Mouse (Mus musculus): ENCODE measurements around the gene Hoxb4. TPM values are rescaled to one million over a fixed set of nuclear protein-coding genes. Genes with fewer than 3 reads are reported as not detected.

The Hoxb4 gene
- total RNA-seq, 2 experiments from 2014 or later = 0.16 to 0.31 TPM

GRCm38 (mm10) chr11:96348141-96348928, 30.3 kb downstream of the Hoxb4 start:
- no peak for DNase-seq (ENCODE audit: low spot score)

GRCm38 (mm10) chr11:96348988-96349387, 30.9 kb downstream of the Hoxb4 start:
- DNase-seq (ENCODE audit: low spot score) = no peak

- DNase-seq (ENCODE audit: low spot score) = no peak
These were observed 31.6 kb downstream of the Hoxb4 start for GRCm38 (mm10) chr11:96349491-96350340.

GRCm38 (mm10) chr11:96350341-96350624, 32.2 kb downstream of the Hoxb4 start, which contains the start of gene Hoxb2:
Hoxb2 (plus strand) TSS chr11:96350525.
- no peak for DNase-seq (ENCODE audit: low spot score)

- no peak for DNase-seq (ENCODE audit: low spot score)
These were observed 32.7 kb downstream of the Hoxb4 start for GRCm38 (mm10) chr11:96350791-96351190.

GRCm38 (mm10) chr11:96351312-96351711, 33.2 kb downstream of the Hoxb4 start:
- DNase-seq (ENCODE audit: low spot score) = no peak

- DNase-seq (ENCODE audit: low spot score) = no peak
These were observed 33.8 kb downstream of the Hoxb4 start for GRCm38 (mm10) chr11:96351831-96352230.

- DNase-seq (ENCODE audit: low spot score) = no peak
These were observed 34.8 kb downstream of the Hoxb4 start for GRCm38 (mm10) chr11:96352691-96353521.

GRCm38 (mm10) chr11:96353522-96353841, 35.4 kb downstream of the Hoxb4 start:
- no peak for DNase-seq (ENCODE audit: low spot score)

- no peak for DNase-seq (ENCODE audit: low spot score)
These were observed 35.9 kb downstream of the Hoxb4 start for GRCm38 (mm10) chr11:96353939-96354338.

- DNase-seq (ENCODE audit: low spot score) = no peak
These were observed 36.3 kb downstream of the Hoxb4 start for GRCm38 (mm10) chr11:96354376-96354775.

GRCm38 (mm10) chr11:96354801-96355311, 36.8 kb downstream of the Hoxb4 start:
- no peak for DNase-seq (ENCODE audit: low spot score)

GRCm38 (mm10) chr11:96363807-96364206, 45.7 kb downstream of the Hoxb4 start:
- no peak for DNase-seq (ENCODE audit: low spot score)

GRCm38 (mm10) chr11:96365441-96366091, 47.5 kb downstream of the Hoxb4 start, which contains the start of gene Hoxb1:
Hoxb1 (plus strand) TSS chr11:96365752.
- DNase-seq (ENCODE audit: low spot score) = no peak

- no peak for DNase-seq (ENCODE audit: low spot score)
These were observed 48.3 kb downstream of the Hoxb4 start for GRCm38 (mm10) chr11:96366092-96367041.

- DNase-seq (ENCODE audit: low spot score) = no peak
These were observed 49.1 kb downstream of the Hoxb4 start for GRCm38 (mm10) chr11:96367141-96367540.

- DNase-seq (ENCODE audit: low spot score) = no peak
These were observed 50.6 kb downstream of the Hoxb4 start for GRCm38 (mm10) chr11:96368686-96369085.

- DNase-seq (ENCODE audit: low spot score) = no peak
These were observed 51.1 kb downstream of the Hoxb4 start for GRCm38 (mm10) chr11:96369140-96369539.
